Mouse (Mus musculus): Measurements from ENCODE around the gene Nfatc2.

Nfatc2 gene

GRCm38 (mm10) chr2:168481121-168481520 is 120.3 kb downstream of the Nfatc2 start:
- DNase-seq (ENCODE audit: low spot score): no peak

GRCm38 (mm10) chr2:168480692-168481091 is 120.8 kb downstream of the Nfatc2 start:
- no peak for DNase-seq (ENCODE audit: low spot score)

- no peak for DNase-seq (ENCODE audit: low spot score)
These were observed 121.5 kb downstream of the Nfatc2 start for GRCm38 (mm10) chr2:168479930-168480329.

GRCm38 (mm10) chr2:168478431-168478830 is 123.0 kb downstream of the Nfatc2 start:
- DNase-seq (ENCODE audit: low spot score): no peak

GRCm38 (mm10) chr2:168473496-168473895 is 128.0 kb downstream of the Nfatc2 start:
- DNase-seq (ENCODE audit: low spot score): no peak

GRCm38 (mm10) chr2:168472899-168473298 is 128.6 kb downstream of the Nfatc2 start:
- peak; percentile 53 for DNase-seq (ENCODE audit: low spot score)

- peak; percentile 59 for DNase-seq (ENCODE audit: low spot score)
These were observed 132.4 kb downstream of the Nfatc2 start for GRCm38 (mm10) chr2:168469032-168469431.

GRCm38 (mm10) chr2:168467166-168467565 is 134.3 kb downstream of the Nfatc2 start:
- DNase-seq (ENCODE audit: low spot score): no peak

GRCm38 (mm10) chr2:168466066-168466465 is 135.4 kb downstream of the Nfatc2 start:
- peak; percentile 13 for DNase-seq (ENCODE audit: low spot score)

- no peak for DNase-seq (ENCODE audit: low spot score)
These were observed 135.8 kb downstream of the Nfatc2 start for GRCm38 (mm10) chr2:168465646-168466045.

- DNase-seq (ENCODE audit: low spot score): no peak
These were observed 139.6 kb downstream of the Nfatc2 start for GRCm38 (mm10) chr2:168461865-168462264.

GRCm38 (mm10) chr2:168459627-168460026 is 141.8 kb downstream of the Nfatc2 start:
- no peak for DNase-seq (ENCODE audit: low spot score)

GRCm38 (mm10) chr2:168458583-168458982 is 142.9 kb downstream of the Nfatc2 start:
- no peak for DNase-seq (ENCODE audit: low spot score)

GRCm38 (mm10) chr2:168451714-168452708 is 149.4 kb downstream of the Nfatc2 start:
- no peak for DNase-seq (ENCODE audit: low spot score)

GRCm38 (mm10) chr2:168450977-168451376 is 150.5 kb downstream of the Nfatc2 start:
- DNase-seq (ENCODE audit: low spot score): no peak

GRCm38 (mm10) chr2:168448054-168448453 is 153.4 kb downstream of the Nfatc2 start:
- DNase-seq (ENCODE audit: low spot score): no peak

GRCm38 (mm10) chr2:168447601-168448000 is 153.9 kb downstream of the Nfatc2 start:
- no peak for DNase-seq (ENCODE audit: low spot score)

GRCm38 (mm10) chr2:168445211-168445810 is 156.1 kb downstream of the Nfatc2 start:
- DNase-seq (ENCODE audit: low spot score): peak; percentile 61

GRCm38 (mm10) chr2:168444126-168444525 is 157.3 kb downstream of the Nfatc2 start:
- DNase-seq (ENCODE audit: low spot score): no peak

- DNase-seq (ENCODE audit: low spot score): no peak
These were observed 160.0 kb downstream of the Nfatc2 start for GRCm38 (mm10) chr2:168441494-168441893.

- no peak for DNase-seq (ENCODE audit: low spot score)
These were observed 160.5 kb downstream of the Nfatc2 start for GRCm38 (mm10) chr2:168440918-168441328.

- DNase-seq (ENCODE audit: low spot score): no peak
These were observed 162.4 kb downstream of the Nfatc2 start for GRCm38 (mm10) chr2:168438981-168439452.

- no peak for DNase-seq (ENCODE audit: low spot score)
These were observed 167.3 kb downstream of the Nfatc2 start for GRCm38 (mm10) chr2:168434187-168434586.
